Mouse (Mus musculus) testis, adult 2 months (tissue): ENCODE measurements around the gene Hba-a2. TPM values are rescaled to one million over a fixed set of nuclear protein-coding genes. Genes with fewer than 3 reads are reported as not detected.
A peak's percentile ranks its signal among the peaks of the same experiment; 100 is the strongest.

Experiments used
- H3K27ac ChIP-seq: fragments of 200-500 bp; 2 replicates; pipeline ENCODE4 v1.5.1; 2012; ENCODE audit warnings: low read depth, low read length; ENCODE audit not compliant: control insufficient read depth, insufficient read depth
- H3K27me3 ChIP-seq: fragments of 200-500 bp; 2 replicates; pipeline ENCODE4 v1.6.1; 2012; ENCODE audit warnings: mild to moderate bottlenecking, low read length, moderate library complexity; ENCODE audit not compliant: control insufficient read depth, insufficient read depth
- H3K36me3 ChIP-seq: fragments of 200-500 bp; 2 replicates; pipeline ENCODE4 v1.6.1; 2012; ENCODE audit warnings: mild to moderate bottlenecking, low read length; ENCODE audit not compliant: control insufficient read depth, insufficient read depth
- H3K4me1 ChIP-seq: fragments of 200-500 bp; 2 replicates; pipeline ENCODE4 v1.6.1; 2012; ENCODE audit warnings: low read length; ENCODE audit not compliant: control insufficient read depth, insufficient read depth
- H3K4me3 ChIP-seq: fragments of 200-500 bp; 2 replicates; pipeline ENCODE4 v1.5.1; 2012; ENCODE audit warnings: low read depth, mild to moderate bottlenecking, low read length, moderate library complexity, mixed read lengths; ENCODE audit not compliant: control insufficient read depth
- CTCF ChIP-seq: fragments of 200-500 bp; IDR thresholded peaks from 2 replicates; pipeline ENCODE4 v1.5.1; 2012; ENCODE audit warnings: low read depth, mild to moderate bottlenecking, inconsistent platforms, low read length, moderate library complexity; ENCODE audit not compliant: control insufficient read depth, insufficient read depth, insufficient replicate concordance
- POLR2A ChIP-seq: fragments of 200-500 bp; IDR thresholded peaks from 2 replicates; pipeline ENCODE4 v1.6.1; 2012; ENCODE audit warnings: low read depth, mild to moderate bottlenecking, inconsistent platforms, low read length, moderate library complexity; ENCODE audit not compliant: control insufficient read depth
- polyA plus RNA-seq: library from polyadenylated mRNA; depleted of rRNA; stranded (reverse); fragments of >200 nt; gene quantifications from 2 replicates; pipeline ENCODE4 v1.2.3, GENCODE M21; 2012

The Hba-a2 gene
- polyA plus RNA-seq, 1 experiment = 88.0 TPM

- H3K27me3 ChIP-seq = no peaks in the 10 kb centered on the region
- H3K36me3 ChIP-seq = no peaks in the 10 kb centered on the region
- no peak overlapping the region for H3K27ac ChIP-seq
- no peak overlapping the region for H3K4me3 ChIP-seq
- no peak for TF ChIP-seq POLR2A
- H3K4me1 ChIP-seq = peaks cover under 1% of the 10 kb centered on the region; the same call in 1 of the 2 replicates
These were observed 33.4 kb upstream of the Hba-a2 start for GRCm38 (mm10) chr11:32262674-32263415.

- Histone ChIP-seq H3K27ac (no peak overlapping the region), H3K4me1 (peaks cover 4% of the 10 kb centered on the region), H3K4me3 (no peak overlapping the region), H3K36me3 (no peaks in the 10 kb centered on the region), H3K27me3 (no peaks in the 10 kb centered on the region)
- TF ChIP-seq POLR2A (no peak), CTCF (no peak)
These were observed 31.1 kb upstream of the Hba-a2 start for GRCm38 (mm10) chr11:32265117-32265738.

GRCm38 (mm10) chr11:32266194-32266593 is 30.1 kb upstream of the Hba-a2 start:
- H3K4me1 ChIP-seq = peaks cover 4% of the 10 kb centered on the region
- H3K27me3 ChIP-seq = no peaks in the 10 kb centered on the region
- no peak overlapping the region for H3K4me3 ChIP-seq
- no peak overlapping the region for H3K27ac ChIP-seq
- H3K36me3 ChIP-seq = no peaks in the 10 kb centered on the region
- TF ChIP-seq CTCF (no peak), POLR2A (no peak)

GRCm38 (mm10) chr11:32266776-32267175 is 29.5 kb upstream of the Hba-a2 start:
- H3K27me3 ChIP-seq = no peaks in the 10 kb centered on the region
- TF ChIP-seq POLR2A (no peak), CTCF (no peak)
- H3K4me3 ChIP-seq = peak overlapping the region; percentile 94
- H3K36me3 ChIP-seq = no peaks in the 10 kb centered on the region
- H3K4me1 ChIP-seq = peaks cover 4% of the 10 kb centered on the region
- H3K27ac ChIP-seq = no peak overlapping the region

GRCm38 (mm10) chr11:32267188-32267884 is 29.0 kb upstream of the Hba-a2 start, which contains the start of gene Nprl3:
Gene Nprl3 (minus strand): TSS chr11:32267707.
- Histone ChIP-seq H3K27me3 (no peaks in the 10 kb centered on the region), H3K36me3 (no peaks in the 10 kb centered on the region), H3K4me3 (peak within 1 kb of the TSS; percentile 94), H3K4me1 (peaks cover 4% of the 10 kb centered on the region), H3K27ac (peak within 1 kb of the TSS; percentile 88)
- TF ChIP-seq POLR2A (peak; percentile 94), CTCF (no peak)

GRCm38 (mm10) chr11:32267964-32268363 is 28.3 kb upstream of the Hba-a2 start:
- peak overlapping the region; percentile 21; the same call in 1 of the 2 replicates for H3K27ac ChIP-seq
- H3K36me3 ChIP-seq = no peaks in the 10 kb centered on the region
- TF ChIP-seq CTCF (no peak), POLR2A (no peak)
- H3K4me1 ChIP-seq = peaks cover 4% of the 10 kb centered on the region
- H3K4me3 ChIP-seq = peak overlapping the region; percentile 94; the same call in 1 of the 2 replicates
- H3K27me3 ChIP-seq = no peaks in the 10 kb centered on the region

- Histone ChIP-seq H3K4me1 (peaks cover 4% of the 10 kb centered on the region), H3K27me3 (no peaks in the 10 kb centered on the region), H3K27ac (no peak overlapping the region), H3K36me3 (no peaks in the 10 kb centered on the region), H3K4me3 (no peak overlapping the region)
- TF ChIP-seq POLR2A (no peak), CTCF (no peak)
These were observed 27.3 kb upstream of the Hba-a2 start for GRCm38 (mm10) chr11:32268952-32269351.
